Mouse (Mus musculus) spleen, adult 2 months (tissue): ENCODE data around the gene Shld2. TPM values are rescaled to one million over a fixed set of nuclear protein-coding genes. Genes with fewer than 3 reads are reported as not detected.

Experiments
- DNase-seq, 2 experiments: peaks; one replicate each; pipeline versions ENCODE4 v3.0.0 to v3.0.0-alpha.2; 2012 to 2021; ENCODE audit warnings: low spot score in 2 of 2, low read depth in 1 of 2
- H3K27ac ChIP-seq: fragments of 200-500 bp; 2 replicates; pipeline ENCODE4 v1.5.1; 2012; ENCODE audit warnings: low read length, inconsistent platforms; ENCODE audit not compliant: insufficient read depth
- H3K27me3 ChIP-seq: fragments of 200-500 bp; 2 replicates; pipeline ENCODE4 v1.6.1; 2012; ENCODE audit warnings: mild to moderate bottlenecking, moderate library complexity, low read length, inconsistent platforms; ENCODE audit not compliant: control insufficient read depth, insufficient read depth
- H3K36me3 ChIP-seq: fragments of 200-500 bp; 2 replicates; pipeline ENCODE4 v1.6.1; 2012; ENCODE audit warnings: mild to moderate bottlenecking, low read length, inconsistent platforms; ENCODE audit not compliant: control insufficient read depth, insufficient read depth
- H3K4me1 ChIP-seq: fragments of 200-500 bp; 2 replicates; pipeline ENCODE4 v1.6.1; 2011; ENCODE audit warnings: inconsistent platforms; ENCODE audit not compliant: control insufficient read depth, insufficient read depth, insufficient read length
- H3K4me3 ChIP-seq: fragments of 200-500 bp; 2 replicates; pipeline ENCODE4 v1.5.1; 2011; ENCODE audit warnings: mild to moderate bottlenecking, inconsistent platforms; ENCODE audit not compliant: insufficient read depth, insufficient read length; ENCODE audit errors: extremely low read depth
- CTCF ChIP-seq: fragments of 200-500 bp; IDR thresholded peaks from 2 replicates; pipeline ENCODE4 v1.5.1; 2011; ENCODE audit warnings: mild to moderate bottlenecking, inconsistent platforms; ENCODE audit not compliant: insufficient read depth, insufficient read length, insufficient replicate concordance; ENCODE audit errors: extremely low read depth
- POLR2A ChIP-seq: fragments of 200-500 bp; IDR thresholded peaks from 2 replicates; pipeline ENCODE4 v1.6.1; 2011; ENCODE audit warnings: low read depth, low read length, inconsistent platforms
- WGBS: fragments of 180-500 bp; shearing (Covaris S2); methylation state at CpG from one replicate; pipeline ENCODE4 v1.1.7; 2018; 5-methylcytosine and 5-hydroxymethylcytosine counted together
- polyA plus RNA-seq: library from polyadenylated mRNA; depleted of rRNA; stranded (reverse); fragments of >200 nt; gene quantifications from 2 replicates; pipeline ENCODE4 v1.2.3, GENCODE M21; 2012

Gene Shld2
- polyA plus RNA-seq, 1 experiment, result 2.4 TPM

GRCm38 (mm10) chr14:34339446-34339845, 29.2 kb upstream of the Shld2 start:
- Histone ChIP-seq H3K4me1 (no peaks in the 10 kb centered on the region), H3K36me3 (peaks cover 50% of the 10 kb centered on the region), H3K4me3 (no peak overlapping the region), H3K27me3 (no peaks in the 10 kb centered on the region), H3K27ac (no peak overlapping the region)
- 86% methylated on average over 1 of the region's 1 CpGs for WGBS
- TF ChIP-seq CTCF, result no peak
- TF ChIP-seq POLR2A, result no peak
- no peak for DNase-seq

- WGBS, result 90% methylated on average over 5 of the region's 5 CpGs
These were observed 22.2 kb upstream of the Shld2 start for GRCm38 (mm10) chr14:34332476-34332875.

DNA sequence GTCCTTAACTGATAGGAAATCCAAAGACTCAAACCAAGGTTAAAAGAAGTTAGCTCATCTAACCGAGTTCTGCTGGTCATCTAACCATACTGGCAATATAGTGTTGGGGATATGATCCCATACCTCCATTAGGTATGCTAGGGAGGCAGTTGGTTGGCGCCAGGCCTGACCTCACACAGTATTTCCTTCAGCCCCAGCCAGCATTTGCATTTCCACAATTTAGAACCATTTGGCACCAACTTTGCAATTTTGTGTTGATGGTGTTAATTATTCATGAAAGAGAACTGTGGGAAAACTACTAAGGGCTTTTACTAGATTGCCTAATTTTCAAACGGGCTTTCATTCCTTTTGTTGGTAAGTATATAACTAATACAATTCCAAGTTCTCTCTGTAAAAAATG, 21.6 kb upstream of the Shld2 start:
- H3K36me3 ChIP-seq, result peaks cover 49% of the 10 kb centered on the region
- no peak for TF ChIP-seq POLR2A
- no peak for TF ChIP-seq CTCF
- no peak for DNase-seq

More at GRCm38 (mm10) chr14:34332476-34332875, 22.2 kb upstream of the Shld2 start:
- H3K4me3 ChIP-seq, result no peak overlapping the region
- DNase-seq, result no peak
- no peaks in the 10 kb centered on the region for H3K27me3 ChIP-seq
- H3K36me3 ChIP-seq, result peaks cover 51% of the 10 kb centered on the region
- H3K27ac ChIP-seq, result no peak overlapping the region
- TF ChIP-seq CTCF, result no peak
- TF ChIP-seq POLR2A, result no peak
- no peaks in the 10 kb centered on the region for H3K4me1 ChIP-seq

GRCm38 (mm10) chr14:34330657-34331158, 20.4 kb upstream of the Shld2 start:
- DNase-seq, result no peak
- Histone ChIP-seq H3K36me3 (peaks cover 44% of the 10 kb centered on the region), H3K4me1 (no peaks in the 10 kb centered on the region), H3K27me3 (no peaks in the 10 kb centered on the region), H3K4me3 (no peak overlapping the region), H3K27ac (no peak overlapping the region)
- 93% methylated on average over 9 of the region's 9 CpGs for WGBS
- TF ChIP-seq POLR2A, result no peak
- TF ChIP-seq CTCF, result no peak

More for the DNA sequence above, 21.6 kb upstream of the Shld2 start:
- H3K4me3 ChIP-seq, result no peak overlapping the region
- H3K27me3 ChIP-seq, result no peaks in the 10 kb centered on the region
- WGBS, result 94% methylated on average over 3 of the region's 3 CpGs
- H3K4me1 ChIP-seq, result no peaks in the 10 kb centered on the region
- no peak overlapping the region for H3K27ac ChIP-seq

GRCm38 (mm10) chr14:34327618-34328017, 17.3 kb upstream of the Shld2 start:
- no peak overlapping the region for H3K27ac ChIP-seq
- H3K36me3 ChIP-seq, result peaks cover 36% of the 10 kb centered on the region
- DNase-seq, result no peak
- TF ChIP-seq POLR2A (no peak), CTCF (no peak)
- 83% methylated on average over 1 of the region's 1 CpGs for WGBS
- H3K4me3 ChIP-seq, result no peak overlapping the region
- H3K27me3 ChIP-seq, result no peaks in the 10 kb centered on the region
- H3K4me1 ChIP-seq, result no peaks in the 10 kb centered on the region

DNA sequence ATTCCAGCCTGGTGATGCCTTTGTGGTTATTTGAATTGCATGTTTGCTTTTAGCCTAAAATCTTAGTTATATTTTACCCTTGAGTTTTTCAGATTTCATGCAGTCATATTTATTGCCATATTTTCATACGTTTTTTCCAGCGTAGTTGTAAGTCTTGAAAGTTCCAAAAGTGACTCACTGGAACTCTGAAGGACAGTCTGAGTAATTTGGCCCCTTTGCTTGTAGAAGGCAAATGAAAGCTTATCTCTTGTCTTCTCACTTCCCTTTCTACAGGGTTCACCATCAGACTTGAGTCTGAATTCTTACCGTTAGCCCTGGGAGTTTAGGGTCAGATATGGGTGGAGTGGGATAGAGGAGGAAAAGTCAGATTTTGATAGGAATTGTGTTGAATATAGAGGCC, 16.3 kb upstream of the Shld2 start:
- H3K4me3 ChIP-seq, result no peak overlapping the region
- 89% methylated on average over 3 of the region's 3 CpGs for WGBS
- no peaks in the 10 kb centered on the region for H3K4me1 ChIP-seq
- H3K36me3 ChIP-seq, result peaks cover 33% of the 10 kb centered on the region
- no peaks in the 10 kb centered on the region for H3K27me3 ChIP-seq
- DNase-seq, result no peak
- H3K27ac ChIP-seq, result no peak overlapping the region
- TF ChIP-seq POLR2A (no peak), CTCF (no peak)

GRCm38 (mm10) chr14:34323576-34324085, 13.3 kb upstream of the Shld2 start:
- H3K27me3 ChIP-seq, result no peaks in the 10 kb centered on the region
- no peaks in the 10 kb centered on the region for H3K4me1 ChIP-seq
- no peak for DNase-seq
- H3K4me3 ChIP-seq, result no peak overlapping the region
- no peak overlapping the region for H3K27ac ChIP-seq
- 97% methylated on average over 5 of the region's 5 CpGs for WGBS
- H3K36me3 ChIP-seq, result peaks cover 21% of the 10 kb centered on the region
- TF ChIP-seq POLR2A (no peak), CTCF (no peak)
